Mouse (Mus musculus): ENCODE measurements around the gene Kcnab2. TPM values are rescaled to one million over a fixed set of nuclear protein-coding genes. Genes with fewer than 3 reads are reported as not detected.

Gene Kcnab2
- polyA plus RNA-seq, 1 experiment from 2014 or later, result 2.0 TPM

DNA sequence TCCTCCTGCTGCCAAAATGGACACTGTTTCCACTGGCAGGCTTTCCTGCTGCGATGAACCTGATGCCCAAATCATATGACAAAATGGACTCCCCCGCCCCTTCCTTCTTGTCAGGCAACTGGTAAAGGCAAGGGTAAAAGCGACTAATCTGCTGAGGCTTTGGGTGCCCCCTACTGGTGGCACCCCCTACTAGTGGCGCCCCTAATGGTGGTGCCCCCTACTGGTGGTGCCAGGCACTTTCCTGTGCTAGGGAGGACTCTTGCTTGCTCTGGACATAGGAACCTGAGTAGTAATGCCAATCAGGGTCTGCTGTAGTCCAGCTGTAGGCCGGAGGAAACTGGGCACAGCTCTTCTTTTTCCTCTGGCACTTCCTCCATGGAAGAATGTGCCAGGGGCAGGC lies 45.4 kb downstream of the Kcnab2 start:
- peak; percentile 74 for TF ChIP-seq CTCF (IDR thresholded peaks at IDR 0.05; ENCODE audit: low read depth)
- Histone ChIP-seq H3K4me3 (ENCODE audit: low read depth, low read length) (no peak overlapping the region), H3K27ac (ENCODE audit: low read depth, low read length) (no peak overlapping the region), H3K4me1 (replicated peaks; ENCODE audit: control insufficient read depth, insufficient read depth, low read length) (no peaks in the 10 kb centered on the region), H3K9me3 (ENCODE audit: control insufficient read depth) (no peaks in the 10 kb centered on the region), H3K4me2 (replicated peaks; ENCODE audit: low read depth) (no peak overlapping the region), H3K9ac (ENCODE audit: low read depth, low read length) (no peak overlapping the region), H3K27me3 (replicated peaks; ENCODE audit: control insufficient read depth, insufficient read depth, low read length) (no peaks in the 10 kb centered on the region), H3K36me3 (ENCODE audit: control insufficient read depth, insufficient read depth) (no peaks in the 10 kb centered on the region)
- 59% methylated on average over 5 of the region's 5 CpGs for WGBS
- ATAC-seq, result no peak

DNA sequence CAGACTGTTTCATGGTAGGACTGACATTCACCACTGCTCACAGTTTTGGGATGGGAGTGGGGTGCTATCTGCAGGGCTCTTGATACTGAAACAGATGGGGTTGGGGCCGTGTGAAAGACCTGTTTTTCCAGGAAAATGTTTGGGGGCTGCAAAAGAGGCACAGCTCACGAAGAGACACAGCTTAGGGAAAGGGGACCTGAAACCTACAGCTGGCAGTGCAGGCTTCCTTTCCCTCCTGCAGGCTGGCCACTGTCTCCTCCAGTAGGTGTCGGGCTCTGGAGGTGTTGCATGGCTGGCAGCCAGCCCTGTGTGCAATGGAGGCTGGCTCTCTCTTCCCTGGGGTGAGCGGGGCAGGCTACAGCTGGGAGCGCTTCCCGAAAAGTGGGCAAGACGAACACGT lies 49.4 kb downstream of the Kcnab2 start:
- Histone ChIP-seq H3K27me3 (replicated peaks; ENCODE audit: control insufficient read depth, insufficient read depth, low read length) (no peaks in the 10 kb centered on the region), H3K4me1 (replicated peaks; ENCODE audit: control insufficient read depth, insufficient read depth, low read length) (no peaks in the 10 kb centered on the region), H3K4me3 (ENCODE audit: low read depth, low read length) (no peak overlapping the region), H3K4me2 (replicated peaks; ENCODE audit: low read depth) (no peak overlapping the region), H3K36me3 (ENCODE audit: control insufficient read depth, insufficient read depth) (no peaks in the 10 kb centered on the region), H3K9me3 (ENCODE audit: control insufficient read depth) (no peaks in the 10 kb centered on the region), H3K9ac (ENCODE audit: low read depth, low read length) (no peak overlapping the region), H3K27ac (ENCODE audit: low read depth, low read length) (no peak overlapping the region)
- no peak for TF ChIP-seq CTCF (IDR thresholded peaks at IDR 0.05; ENCODE audit: low read depth)
- WGBS, result 63% methylated on average over 8 of the region's 8 CpGs
- no peak for ATAC-seq

DNA sequence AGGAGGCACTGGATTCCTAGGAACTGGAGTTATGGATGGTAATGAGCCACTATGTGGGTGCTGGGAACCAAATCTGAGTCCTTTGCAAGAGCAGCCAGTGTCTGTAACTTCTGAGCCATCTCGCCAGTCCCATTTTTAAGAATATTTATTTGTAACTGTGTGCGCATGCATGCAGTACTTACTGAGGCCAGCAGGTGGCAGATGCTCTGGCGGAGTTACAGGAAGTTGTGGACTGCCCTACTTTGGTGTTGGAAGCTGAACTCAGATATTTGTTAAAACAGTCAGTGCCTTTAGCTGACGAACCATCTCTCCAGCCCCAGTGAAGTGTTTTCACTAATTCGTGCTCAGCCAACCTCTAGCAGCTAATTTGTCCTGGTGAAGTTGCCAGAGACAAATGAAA lies 52.7 kb downstream of the Kcnab2 start:
- Histone ChIP-seq H3K27ac (ENCODE audit: low read depth, low read length) (no peak overlapping the region), H3K9ac (ENCODE audit: low read depth, low read length) (no peak overlapping the region), H3K4me1 (replicated peaks; ENCODE audit: control insufficient read depth, insufficient read depth, low read length) (no peaks in the 10 kb centered on the region), H3K4me3 (ENCODE audit: low read depth, low read length) (no peak overlapping the region), H3K9me3 (ENCODE audit: control insufficient read depth) (no peaks in the 10 kb centered on the region), H3K27me3 (replicated peaks; ENCODE audit: control insufficient read depth, insufficient read depth, low read length) (no peaks in the 10 kb centered on the region), H3K4me2 (replicated peaks; ENCODE audit: low read depth) (no peak overlapping the region), H3K36me3 (ENCODE audit: control insufficient read depth, insufficient read depth) (no peaks in the 10 kb centered on the region)
- WGBS, result 67% methylated on average over 5 of the region's 5 CpGs
- ATAC-seq, result no peak
- TF ChIP-seq CTCF (IDR thresholded peaks at IDR 0.05; ENCODE audit: low read depth), result peak; percentile 68

DNA sequence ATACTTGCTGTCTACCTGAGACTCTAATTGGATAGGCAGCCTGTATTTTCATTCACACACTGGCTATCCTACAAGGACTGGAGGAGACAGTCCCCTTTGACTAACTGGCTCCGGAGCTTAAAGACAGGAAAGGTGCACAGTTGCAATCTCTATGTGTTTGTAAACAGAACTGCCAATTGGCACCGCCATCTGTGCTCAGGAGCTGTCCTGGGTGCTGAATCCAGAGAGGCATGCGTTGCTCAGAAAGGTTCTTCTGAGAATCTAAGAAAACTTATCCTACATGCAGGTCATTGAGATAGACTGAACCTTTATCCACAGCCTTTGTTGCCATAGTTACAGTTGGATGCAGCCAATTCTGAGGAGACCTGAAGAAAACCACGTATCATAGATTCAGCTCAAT lies 53.3 kb downstream of the Kcnab2 start:
- no peak overlapping the region for H3K9ac ChIP-seq (ENCODE audit: low read depth, low read length)
- no peak for ATAC-seq
- no peaks in the 10 kb centered on the region for H3K9me3 ChIP-seq (ENCODE audit: control insufficient read depth)
- no peaks in the 10 kb centered on the region for H3K36me3 ChIP-seq (ENCODE audit: control insufficient read depth, insufficient read depth)
- no peak overlapping the region for H3K27ac ChIP-seq (ENCODE audit: low read depth, low read length)
- H3K4me3 ChIP-seq (ENCODE audit: low read depth, low read length), result no peak overlapping the region
- no peak overlapping the region for H3K4me2 ChIP-seq (replicated peaks; ENCODE audit: low read depth)
- TF ChIP-seq CTCF (IDR thresholded peaks at IDR 0.05; ENCODE audit: low read depth), result no peak
- H3K4me1 ChIP-seq (replicated peaks; ENCODE audit: control insufficient read depth, insufficient read depth, low read length), result no peaks in the 10 kb centered on the region
- no peaks in the 10 kb centered on the region for H3K27me3 ChIP-seq (replicated peaks; ENCODE audit: control insufficient read depth, insufficient read depth, low read length)
- whole genome bisulfite sequencing, result 42% methylated on average over 4 of the region's 4 CpGs

DNA sequence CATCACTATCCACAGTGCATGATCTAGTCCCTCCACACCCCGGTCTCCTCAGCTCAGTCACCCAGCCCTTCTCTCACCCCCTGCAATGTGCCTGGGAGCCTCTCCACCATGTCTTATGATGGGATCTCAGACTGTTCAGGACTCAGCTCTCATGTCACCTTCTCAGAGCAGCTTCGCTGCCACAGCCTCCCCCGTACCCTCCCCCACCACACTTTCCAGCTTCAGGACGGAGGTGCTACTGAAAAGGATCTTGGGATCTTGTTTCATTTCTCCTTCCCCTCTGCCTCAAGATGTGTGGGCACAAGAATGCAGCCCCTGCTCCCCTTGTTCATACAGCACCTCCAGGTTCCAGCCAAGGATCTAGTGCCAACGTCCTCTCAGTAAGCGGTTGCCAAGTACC lies 54.1 kb downstream of the Kcnab2 start:
- Histone ChIP-seq H3K36me3 (ENCODE audit: control insufficient read depth, insufficient read depth) (no peaks in the 10 kb centered on the region), H3K27me3 (replicated peaks; ENCODE audit: control insufficient read depth, insufficient read depth, low read length) (no peaks in the 10 kb centered on the region), H3K9ac (ENCODE audit: low read depth, low read length) (no peak overlapping the region), H3K9me3 (ENCODE audit: control insufficient read depth) (no peaks in the 10 kb centered on the region), H3K4me2 (replicated peaks; ENCODE audit: low read depth) (no peak overlapping the region), H3K4me1 (replicated peaks; ENCODE audit: control insufficient read depth, insufficient read depth, low read length) (no peaks in the 10 kb centered on the region), H3K4me3 (ENCODE audit: low read depth, low read length) (no peak overlapping the region), H3K27ac (ENCODE audit: low read depth, low read length) (no peak overlapping the region)
- WGBS, result 88% methylated on average over 6 of the region's 6 CpGs
- no peak for ATAC-seq
- no peak for TF ChIP-seq CTCF (IDR thresholded peaks at IDR 0.05; ENCODE audit: low read depth)

DNA sequence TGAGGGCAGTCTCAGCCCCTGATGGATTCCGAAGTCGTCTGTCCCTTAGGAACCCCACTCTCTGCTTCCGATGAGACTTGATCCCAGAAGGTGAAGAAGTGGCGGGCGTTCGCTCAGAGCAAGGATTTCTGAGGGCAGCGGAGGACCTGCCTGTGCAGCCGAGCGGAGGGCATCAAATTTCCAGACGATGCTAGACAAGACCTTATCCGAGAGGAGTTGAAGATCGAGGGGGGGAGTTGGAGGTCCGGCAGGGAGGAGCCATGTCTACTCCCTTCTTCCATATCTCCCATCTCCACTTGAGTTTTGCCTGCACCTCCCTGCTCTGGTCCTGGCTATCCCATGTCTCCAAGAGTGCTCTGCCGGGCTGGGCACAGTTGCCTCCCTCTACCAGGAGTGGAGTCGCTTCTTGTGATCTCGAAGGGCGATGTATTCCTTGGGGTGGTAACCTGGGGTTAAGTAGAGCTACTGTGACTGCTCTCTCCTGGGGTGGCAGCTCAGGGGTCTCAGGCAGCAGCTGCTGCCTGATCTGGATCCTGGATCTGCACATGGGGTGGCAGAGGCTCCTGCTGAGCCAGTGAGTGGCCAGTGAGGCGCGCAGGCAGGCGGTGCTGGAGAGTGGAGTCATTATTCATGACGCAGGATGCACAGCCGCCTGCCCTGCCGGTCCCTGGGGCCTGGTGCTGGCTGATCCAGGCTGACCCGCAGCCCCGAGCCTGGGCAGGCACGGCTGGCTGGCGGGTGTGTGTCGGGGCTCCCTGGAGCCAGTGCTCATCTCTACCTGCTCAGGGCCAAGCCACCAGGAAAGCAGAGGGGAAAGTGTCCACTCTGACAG lies 59.2 kb downstream of the Kcnab2 start:
- no peak for TF ChIP-seq CTCF (IDR thresholded peaks at IDR 0.05; ENCODE audit: low read depth)
- H3K4me3 ChIP-seq (ENCODE audit: low read depth, low read length), result no peak overlapping the region
- ATAC-seq, result no peak
- no peaks in the 10 kb centered on the region for H3K27me3 ChIP-seq (replicated peaks; ENCODE audit: control insufficient read depth, insufficient read depth, low read length)
- H3K9ac ChIP-seq (ENCODE audit: low read depth, low read length), result no peak overlapping the region
- no peaks in the 10 kb centered on the region for H3K4me1 ChIP-seq (replicated peaks; ENCODE audit: control insufficient read depth, insufficient read depth, low read length)
- no peak overlapping the region for H3K4me2 ChIP-seq (replicated peaks; ENCODE audit: low read depth)
- no peak overlapping the region for H3K27ac ChIP-seq (ENCODE audit: low read depth, low read length)
- H3K36me3 ChIP-seq (ENCODE audit: control insufficient read depth, insufficient read depth), result no peaks in the 10 kb centered on the region
- H3K9me3 ChIP-seq (ENCODE audit: control insufficient read depth), result no peaks in the 10 kb centered on the region
- WGBS, result 42% methylated on average over 28 of the region's 28 CpGs
